Mouse (Mus musculus) heart, embryonic 11.5 days (tissue): ENCODE measurements around the gene Slc24a3. TPM values are rescaled to one million over a fixed set of nuclear protein-coding genes. Genes with fewer than 3 reads are reported as not detected.
A peak's percentile ranks its signal among the peaks of the same experiment; 100 is the strongest.

ENCODE experiments used
- ATAC-seq: fragments of 200-750 bp; cut with Nextera tagmentation; replicated peaks from 2 replicates; pipeline ENCODE4 v1.8.0; 2017; ENCODE audit warnings: moderate library complexity; ENCODE audit not compliant: insufficient number of reproducible peaks, low FRiP score, low TSS enrichment
- H3K27ac ChIP-seq: fragments of 300-500 bp; sonication (generic); 2 replicates; pipeline ENCODE4 v1.5.1; 2014; ENCODE audit warnings: mild to moderate bottlenecking, low read depth, low read length
- H3K27me3 ChIP-seq: fragments of 300-500 bp; sonication (generic); 2 replicates; pipeline ENCODE4 v1.6.1; 2014; ENCODE audit warnings: mild to moderate bottlenecking, low read length, mixed read lengths; ENCODE audit not compliant: control insufficient read depth, insufficient read depth
- H3K36me3 ChIP-seq: fragments of 300-500 bp; sonication (generic); 2 replicates; pipeline ENCODE4 v1.6.1; 2014; ENCODE audit warnings: mild to moderate bottlenecking, low read length, moderate library complexity, mixed read lengths; ENCODE audit not compliant: control insufficient read depth, insufficient read depth
- H3K4me1 ChIP-seq: fragments of 300-500 bp; sonication (generic); 2 replicates; pipeline ENCODE4 v1.6.1; 2014; ENCODE audit warnings: low read length; ENCODE audit not compliant: control insufficient read depth, insufficient read depth
- H3K4me2 ChIP-seq: fragments of 300-500 bp; sonication (generic); 2 replicates; pipeline ENCODE4 v1.6.1; 2014; ENCODE audit warnings: mild to moderate bottlenecking, moderate library complexity
- H3K4me3 ChIP-seq: fragments of 300-500 bp; sonication (generic); 2 replicates; pipeline ENCODE4 v1.5.1; 2014; ENCODE audit warnings: low read depth, low read length
- H3K9ac ChIP-seq: fragments of 300-500 bp; sonication (generic); 2 replicates; pipeline ENCODE4 v1.6.1; 2014; ENCODE audit warnings: mild to moderate bottlenecking, low read depth, low read length, moderate library complexity
- H3K9me3 ChIP-seq: fragments of 300-500 bp; sonication (generic); replicated peaks from 2 replicates; pipeline ENCODE4 v1.6.1; 2016; ENCODE audit warnings: low read length; ENCODE audit not compliant: control insufficient read depth
- WGBS: fragments of 180-500 bp; shearing (Covaris S2); extraction: QIAGEN DNeasy Blood & Tissue Kit; methylation state at CpG from one replicate; pipeline ENCODE4 v1.1.7; 2014; ENCODE audit not compliant: insufficient replicate concordance; 5-methylcytosine and 5-hydroxymethylcytosine counted together
- polyA plus RNA-seq: library from polyadenylated mRNA; unstranded; fragments of >200 nt; fragmentation: Nextera tagmentation; extraction: Ambion mirVana; gene quantifications from 2 replicates; pipeline ENCODE4 v1.2.1, GENCODE M21; 2014

The Slc24a3 gene
- polyA plus RNA-seq, 1 experiment from 2014 or later, result 1.7 TPM

- no peaks in the 10 kb centered on the region for H3K4me1 ChIP-seq
- no peak overlapping the region for H3K27ac ChIP-seq
- no peak overlapping the region for H3K4me3 ChIP-seq
- no peak overlapping the region for H3K4me2 ChIP-seq
- no peaks in the 10 kb centered on the region for H3K27me3 ChIP-seq
- WGBS, result 19% methylated on average over 12 of the region's 12 CpGs
- no peaks in the 10 kb centered on the region for H3K9me3 ChIP-seq
- H3K9ac ChIP-seq, result no peak overlapping the region
- H3K36me3 ChIP-seq, result no peaks in the 10 kb centered on the region
- no peak; the same call in 1 of the 2 replicates for ATAC-seq
Measured at GRCm38 (mm10) chr2:145655373-145655960, 487.9 kb downstream of the Slc24a3 start.

GRCm38 (mm10) chr2:145656121-145656520, 488.6 kb downstream of the Slc24a3 start:
- H3K4me3 ChIP-seq, result no peak overlapping the region
- 59% methylated on average over 3 of the region's 3 CpGs for WGBS
- no peaks in the 10 kb centered on the region for H3K27me3 ChIP-seq
- no peak overlapping the region for H3K27ac ChIP-seq
- no peaks in the 10 kb centered on the region for H3K4me1 ChIP-seq
- H3K9me3 ChIP-seq, result no peaks in the 10 kb centered on the region
- H3K9ac ChIP-seq, result no peak overlapping the region
- no peak for ATAC-seq
- H3K4me2 ChIP-seq, result no peak overlapping the region
- H3K36me3 ChIP-seq, result no peaks in the 10 kb centered on the region

GRCm38 (mm10) chr2:145656716-145657115, 489.2 kb downstream of the Slc24a3 start:
- Histone ChIP-seq H3K4me3 (no peak overlapping the region), H3K36me3 (no peaks in the 10 kb centered on the region), H3K4me1 (no peaks in the 10 kb centered on the region), H3K4me2 (no peak overlapping the region), H3K9me3 (no peaks in the 10 kb centered on the region), H3K27ac (no peak overlapping the region), H3K9ac (no peak overlapping the region), H3K27me3 (no peaks in the 10 kb centered on the region)
- ATAC-seq, result no peak
- 25% methylated on average over 1 of the region's 1 CpGs for WGBS

GRCm38 (mm10) chr2:145661242-145661641, 493.7 kb downstream of the Slc24a3 start:
- 75% methylated on average over 5 of the region's 7 CpGs for WGBS
- Histone ChIP-seq H3K36me3 (no peaks in the 10 kb centered on the region), H3K9ac (no peak overlapping the region), H3K4me1 (no peaks in the 10 kb centered on the region), H3K4me3 (no peak overlapping the region), H3K9me3 (no peaks in the 10 kb centered on the region), H3K27ac (no peak overlapping the region), H3K27me3 (no peaks in the 10 kb centered on the region), H3K4me2 (no peak overlapping the region)
- no peak for ATAC-seq

- Histone ChIP-seq H3K9ac (no peak overlapping the region), H3K4me2 (no peak overlapping the region), H3K27ac (no peak overlapping the region), H3K36me3 (no peaks in the 10 kb centered on the region), H3K4me1 (no peaks in the 10 kb centered on the region), H3K9me3 (no peaks in the 10 kb centered on the region), H3K4me3 (no peak overlapping the region), H3K27me3 (no peaks in the 10 kb centered on the region)
- no peak for ATAC-seq
- 84% methylated on average over 7 of the region's 7 CpGs for WGBS
Measured at GRCm38 (mm10) chr2:145663899-145664298, 496.3 kb downstream of the Slc24a3 start.

GRCm38 (mm10) chr2:145664311-145664710, 496.8 kb downstream of the Slc24a3 start:
- no peak for ATAC-seq
- no peak overlapping the region for H3K27ac ChIP-seq
- no peaks in the 10 kb centered on the region for H3K9me3 ChIP-seq
- H3K36me3 ChIP-seq, result no peaks in the 10 kb centered on the region
- no peak overlapping the region for H3K4me2 ChIP-seq
- no peaks in the 10 kb centered on the region for H3K27me3 ChIP-seq
- no peak overlapping the region for H3K4me3 ChIP-seq
- no peak overlapping the region for H3K9ac ChIP-seq
- 79% methylated on average over 2 of the region's 2 CpGs for WGBS
- no peaks in the 10 kb centered on the region for H3K4me1 ChIP-seq

- Histone ChIP-seq H3K9ac (no peak overlapping the region), H3K4me1 (no peaks in the 10 kb centered on the region), H3K27ac (no peak overlapping the region), H3K27me3 (no peaks in the 10 kb centered on the region), H3K36me3 (no peaks in the 10 kb centered on the region), H3K4me2 (no peak overlapping the region), H3K9me3 (no peaks in the 10 kb centered on the region), H3K4me3 (no peak overlapping the region)
- ATAC-seq, result no peak
- 51% methylated on average over 4 of the region's 4 CpGs for WGBS
Measured at GRCm38 (mm10) chr2:145668135-145668534, 500.6 kb downstream of the Slc24a3 start.

GRCm38 (mm10) chr2:145670131-145670530, 502.6 kb downstream of the Slc24a3 start:
- no peak overlapping the region for H3K4me3 ChIP-seq
- ATAC-seq, result no peak
- no peak overlapping the region for H3K9ac ChIP-seq
- no peaks in the 10 kb centered on the region for H3K36me3 ChIP-seq
- 71% methylated on average over 4 of the region's 4 CpGs for WGBS
- no peak overlapping the region for H3K27ac ChIP-seq
- peaks cover 3% of the 10 kb centered on the region; the same call in 1 of the 2 replicates for H3K4me1 ChIP-seq
- H3K4me2 ChIP-seq, result no peak overlapping the region
- no peaks in the 10 kb centered on the region for H3K9me3 ChIP-seq
- H3K27me3 ChIP-seq, result no peaks in the 10 kb centered on the region

- H3K4me1 ChIP-seq, result peaks cover 7% of the 10 kb centered on the region
- H3K4me2 ChIP-seq, result peak overlapping the region; percentile 87
- peak overlapping the region; percentile 68 for H3K4me3 ChIP-seq
- H3K9me3 ChIP-seq, result no peaks in the 10 kb centered on the region
- H3K27ac ChIP-seq, result peak overlapping the region; percentile 41; the same call in 1 of the 2 replicates
- 5% methylated on average over 23 of the region's 23 CpGs for WGBS
- H3K9ac ChIP-seq, result peak overlapping the region; percentile 80
- ATAC-seq, result peak; percentile 45; the same call in 1 of the 2 replicates
- no peaks in the 10 kb centered on the region for H3K27me3 ChIP-seq
- no peaks in the 10 kb centered on the region for H3K36me3 ChIP-seq
Measured at GRCm38 (mm10) chr2:145674496-145675141, 507.1 kb downstream of the Slc24a3 start.
